Mouse (Mus musculus): ENCODE measurements around the gene Kif16b. TPM values are rescaled to one million over a fixed set of nuclear protein-coding genes. Genes with fewer than 3 reads are reported as not detected.

The Kif16b gene
- polyA plus RNA-seq, 1 experiment from 2014 or later = 4.1 TPM

DNA sequence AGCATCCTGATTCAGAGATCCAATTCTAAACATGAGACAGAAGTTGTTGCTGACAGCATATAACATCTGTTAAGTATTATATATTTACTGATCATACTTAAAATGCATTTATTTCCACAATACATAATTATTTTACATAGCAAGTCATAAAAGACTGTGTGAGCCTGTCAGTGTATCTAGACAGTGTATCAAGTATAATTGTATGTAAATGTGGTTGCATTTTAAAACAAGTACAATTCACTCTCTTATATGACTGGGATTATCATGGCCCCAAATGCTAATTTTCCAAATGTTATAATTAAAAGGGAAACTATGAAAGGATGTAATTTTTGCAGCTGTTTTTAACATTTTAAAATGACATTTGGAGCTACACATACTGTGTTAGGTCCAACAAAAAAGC is 182.3 kb downstream of the Kif16b start:
- Histone ChIP-seq H3K27ac (no peak overlapping the region), H3K4me1 (no peaks in the 10 kb centered on the region), H3K4me3 (no peak overlapping the region), H3K9me3 (replicated peaks) (no peaks in the 10 kb centered on the region), H3K27me3 (no peaks in the 10 kb centered on the region), H3K4me2 (no peak overlapping the region), H3K36me3 (ENCODE audit: poor library complexity, severe bottlenecking) (no peaks in the 10 kb centered on the region), H3K9ac (no peak overlapping the region)
- ATAC-seq = 0 out of 2 replicates have a peak, but pooled peaks have one; percentile 19

- no peak for ATAC-seq
- Histone ChIP-seq H3K9ac (no peak overlapping the region), H3K9me3 (replicated peaks) (no peaks in the 10 kb centered on the region), H3K36me3 (ENCODE audit: poor library complexity, severe bottlenecking) (no peaks in the 10 kb centered on the region), H3K4me2 (no peak overlapping the region), H3K4me3 (no peak overlapping the region), H3K4me1 (no peaks in the 10 kb centered on the region), H3K27me3 (no peaks in the 10 kb centered on the region), H3K27ac (no peak overlapping the region)
- WGBS = 73% methylated on average over 4 of the region's 4 CpGs
Observed at GRCm38 (mm10) chr2:142717591-142717990, 183.7 kb downstream of the Kif16b start.

- Histone ChIP-seq H3K4me2 (no peak overlapping the region), H3K9ac (no peak overlapping the region), H3K36me3 (ENCODE audit: poor library complexity, severe bottlenecking) (peaks cover 10% of the 10 kb centered on the region; the same call in 1 of the 2 replicates), H3K4me1 (no peaks in the 10 kb centered on the region), H3K27me3 (no peaks in the 10 kb centered on the region), H3K4me3 (no peak overlapping the region), H3K9me3 (replicated peaks) (no peaks in the 10 kb centered on the region), H3K27ac (no peak overlapping the region)
- no peak for ATAC-seq
Observed at GRCm38 (mm10) chr2:142715912-142716260, 185.4 kb downstream of the Kif16b start.

DNA sequence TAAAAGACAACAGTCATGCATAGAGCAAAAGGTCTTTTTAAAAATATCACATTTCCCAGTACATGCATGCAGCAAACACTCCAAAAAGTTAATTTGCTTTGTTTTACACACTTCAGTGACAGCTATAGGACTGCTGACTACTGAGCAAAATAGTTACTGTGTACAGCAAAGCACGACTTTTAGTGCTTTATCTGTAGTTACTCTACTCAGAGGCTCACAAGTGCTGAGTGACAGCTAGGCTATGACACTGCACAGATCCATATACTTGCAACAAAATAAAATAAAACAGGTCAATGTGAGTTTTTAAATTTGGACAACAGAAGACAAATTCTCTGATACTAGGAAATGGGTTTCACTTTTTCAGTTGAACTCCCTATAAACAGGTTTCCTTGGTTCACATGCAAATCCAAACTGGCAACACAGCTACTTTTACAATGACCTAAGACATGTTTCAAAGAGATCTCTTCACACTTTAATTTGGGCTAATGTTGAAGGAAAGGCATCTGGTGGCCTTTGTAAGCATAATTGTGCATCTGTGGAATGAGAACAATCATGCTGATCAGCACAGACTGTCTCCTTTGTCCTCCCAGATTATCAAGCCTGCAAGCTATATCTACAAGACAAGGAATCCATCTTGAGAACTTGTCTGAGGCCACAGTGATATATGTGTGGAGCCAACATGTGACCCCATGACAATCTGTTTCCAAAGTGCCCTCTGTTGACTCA is 186.0 kb downstream of the Kif16b start:
- no peaks in the 10 kb centered on the region for H3K27me3 ChIP-seq
- H3K9me3 ChIP-seq (replicated peaks) = no peaks in the 10 kb centered on the region
- H3K27ac ChIP-seq = no peak overlapping the region
- H3K36me3 ChIP-seq (ENCODE audit: poor library complexity, severe bottlenecking) = peaks cover 10% of the 10 kb centered on the region; the same call in 1 of the 2 replicates
- H3K4me3 ChIP-seq = no peak overlapping the region
- no peak overlapping the region for H3K9ac ChIP-seq
- H3K4me2 ChIP-seq = no peak overlapping the region
- H3K4me1 ChIP-seq = no peaks in the 10 kb centered on the region
- WGBS = 64% methylated on average over 1 of the region's 1 CpGs
- ATAC-seq = no peak

DNA sequence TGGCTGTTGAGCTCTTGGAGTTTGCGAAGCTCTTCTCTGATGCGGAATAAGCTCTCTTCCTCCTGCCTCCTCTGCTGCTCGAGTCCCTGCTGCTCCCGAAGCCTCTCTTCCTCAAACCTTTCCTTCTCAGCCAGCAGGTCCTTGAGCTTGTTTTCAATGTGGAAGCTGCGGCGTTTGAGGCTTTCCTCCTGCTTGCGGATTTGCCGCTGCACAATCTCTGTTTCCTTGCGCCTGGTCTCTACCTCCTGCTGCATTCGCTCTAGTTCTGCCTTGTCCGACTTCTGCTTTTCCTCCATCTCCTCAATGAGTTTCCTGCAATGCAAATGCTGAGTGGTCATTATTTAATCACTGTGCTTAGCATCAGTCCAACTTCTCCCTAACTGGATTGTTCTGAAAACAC is 188.6 kb downstream of the Kif16b start:
- no peak for ATAC-seq
- Histone ChIP-seq H3K36me3 (ENCODE audit: poor library complexity, severe bottlenecking) (peaks cover 10% of the 10 kb centered on the region; the same call in 1 of the 2 replicates), H3K9me3 (replicated peaks) (no peaks in the 10 kb centered on the region), H3K9ac (no peak overlapping the region), H3K27ac (no peak overlapping the region), H3K4me1 (no peaks in the 10 kb centered on the region), H3K4me2 (no peak overlapping the region), H3K27me3 (no peaks in the 10 kb centered on the region), H3K4me3 (no peak overlapping the region)
- 83% methylated on average over 11 of the region's 11 CpGs for WGBS

DNA sequence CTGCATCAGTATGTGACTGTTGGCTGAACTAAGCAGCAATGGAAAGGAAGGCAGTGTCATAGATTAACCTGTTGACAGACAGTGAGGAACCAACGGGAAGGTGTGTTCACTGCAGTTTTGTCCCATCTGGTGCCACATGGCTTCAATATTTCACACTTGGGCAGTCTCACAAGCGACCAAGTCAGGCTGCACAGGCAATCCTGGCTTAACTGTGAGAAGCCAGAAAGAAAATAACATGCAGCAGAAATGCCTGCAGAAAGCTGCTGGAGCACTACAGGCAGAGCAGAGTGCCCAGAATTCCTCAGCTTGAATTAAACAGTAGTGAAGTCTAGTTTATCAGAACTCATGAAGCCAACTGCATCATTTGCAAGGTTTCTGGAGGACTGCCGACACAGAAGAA is 192.0 kb downstream of the Kif16b start:
- Histone ChIP-seq H3K4me3 (no peak overlapping the region), H3K9me3 (replicated peaks) (no peaks in the 10 kb centered on the region), H3K27ac (no peak overlapping the region), H3K9ac (no peak overlapping the region), H3K4me2 (no peak overlapping the region), H3K27me3 (no peaks in the 10 kb centered on the region), H3K36me3 (ENCODE audit: poor library complexity, severe bottlenecking) (peaks cover 10% of the 10 kb centered on the region; the same call in 1 of the 2 replicates), H3K4me1 (no peaks in the 10 kb centered on the region)
- ATAC-seq = no peak
- WGBS = 77% methylated on average over 3 of the region's 3 CpGs

DNA sequence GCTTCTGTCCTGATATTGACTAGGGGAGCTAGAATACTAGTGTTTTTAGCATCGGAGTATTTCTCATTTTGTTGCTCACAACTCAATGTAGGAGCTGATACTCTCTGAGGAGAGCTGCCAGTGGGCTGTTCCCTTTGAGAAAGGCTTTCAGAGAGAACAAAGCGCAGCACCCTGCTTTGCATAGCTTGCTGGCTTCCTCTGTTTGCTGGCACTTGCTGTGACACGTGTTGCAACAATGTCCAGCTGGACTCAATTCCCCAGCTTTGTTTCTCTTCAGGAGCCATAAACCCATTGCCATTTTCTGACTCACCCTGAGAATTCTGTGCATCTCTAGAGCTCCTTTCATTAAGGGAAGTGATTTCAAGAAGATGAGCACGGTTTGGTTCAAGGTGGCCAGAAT is 200.6 kb downstream of the Kif16b start:
- peak; percentile 82 for ATAC-seq
- WGBS = 36% methylated on average over 4 of the region's 4 CpGs

GRCm38 (mm10) chr2:142698650-142699049 is 202.7 kb downstream of the Kif16b start:
- Histone ChIP-seq H3K36me3 (ENCODE audit: poor library complexity, severe bottlenecking) (no peaks in the 10 kb centered on the region), H3K4me3 (no peak overlapping the region), H3K27ac (no peak overlapping the region), H3K4me2 (no peak overlapping the region), H3K4me1 (peaks cover 18% of the 10 kb centered on the region), H3K27me3 (no peaks in the 10 kb centered on the region), H3K9me3 (replicated peaks) (no peaks in the 10 kb centered on the region), H3K9ac (no peak overlapping the region)
- peak; percentile 80 for ATAC-seq
- 46% methylated on average over 3 of the region's 3 CpGs for WGBS

More for the DNA sequence above, 200.6 kb downstream of the Kif16b start:
- Histone ChIP-seq H3K27me3 (no peaks in the 10 kb centered on the region), H3K27ac (no peak overlapping the region), H3K4me3 (no peak overlapping the region), H3K36me3 (ENCODE audit: poor library complexity, severe bottlenecking) (no peaks in the 10 kb centered on the region), H3K9me3 (replicated peaks) (no peaks in the 10 kb centered on the region), H3K9ac (no peak overlapping the region), H3K4me1 (peaks cover 18% of the 10 kb centered on the region), H3K4me2 (no peak overlapping the region)

GRCm38 (mm10) chr2:142694936-142695331 is 206.4 kb downstream of the Kif16b start:
- no peak for ATAC-seq
- no peak overlapping the region for H3K27ac ChIP-seq
- 93% methylated on average over 1 of the region's 1 CpGs for WGBS
- no peak overlapping the region for H3K9ac ChIP-seq
- H3K9me3 ChIP-seq (replicated peaks) = no peaks in the 10 kb centered on the region
- H3K4me3 ChIP-seq = no peak overlapping the region
- H3K4me1 ChIP-seq = peaks cover 6% of the 10 kb centered on the region
- H3K27me3 ChIP-seq = no peaks in the 10 kb centered on the region
- no peak overlapping the region for H3K4me2 ChIP-seq
- H3K36me3 ChIP-seq (ENCODE audit: poor library complexity, severe bottlenecking) = no peaks in the 10 kb centered on the region

DNA sequence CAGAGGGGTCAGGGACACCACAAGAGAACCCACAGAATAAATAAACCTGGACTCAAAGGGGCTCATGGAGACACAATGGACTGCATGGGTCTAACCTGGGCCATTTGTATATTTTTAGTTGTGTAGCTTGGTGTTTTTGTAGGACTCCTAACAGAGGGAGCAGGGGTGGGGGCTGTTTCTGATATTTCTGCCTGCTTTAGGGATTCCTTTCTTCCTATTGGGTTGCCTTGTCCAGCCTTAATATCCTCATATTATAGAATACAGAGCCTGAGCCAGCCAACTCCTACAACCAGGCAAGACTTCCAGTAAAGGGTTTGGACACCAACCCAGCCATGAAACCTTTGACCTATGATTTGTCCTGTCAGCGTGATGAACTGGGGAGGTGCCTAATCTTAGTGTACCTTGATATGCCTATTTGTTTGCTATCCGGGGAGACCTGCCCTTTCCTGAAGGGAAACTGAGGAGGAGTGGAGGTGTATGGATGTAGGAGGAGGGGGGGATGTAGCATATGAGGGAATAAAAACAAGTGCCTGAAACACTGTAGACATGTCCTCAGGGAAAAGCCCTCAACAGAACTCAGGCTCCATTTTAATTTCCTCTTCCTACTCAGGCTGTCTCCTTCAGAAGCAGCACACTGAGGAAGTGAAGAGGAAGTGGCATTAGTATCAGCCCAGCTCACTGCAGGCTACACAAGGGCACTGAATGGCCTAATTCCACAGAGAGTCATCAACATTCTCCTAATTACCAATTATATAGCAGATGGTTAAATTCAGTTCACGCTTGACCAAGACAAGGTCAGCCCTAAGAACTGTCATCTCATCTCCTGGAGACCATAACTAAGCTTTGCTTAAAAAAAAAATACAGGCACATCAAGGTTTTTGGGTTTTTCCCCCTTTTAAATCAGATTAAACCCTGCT is 207.1 kb downstream of the Kif16b start:
- no peak for ATAC-seq
- no peak overlapping the region for H3K9ac ChIP-seq
- H3K27me3 ChIP-seq = no peaks in the 10 kb centered on the region
- no peak overlapping the region for H3K27ac ChIP-seq
- no peak overlapping the region for H3K4me3 ChIP-seq
- WGBS = 77% methylated on average over 3 of the region's 3 CpGs
- no peak overlapping the region for H3K4me2 ChIP-seq
- H3K4me1 ChIP-seq = peaks cover 6% of the 10 kb centered on the region
- no peaks in the 10 kb centered on the region for H3K36me3 ChIP-seq (ENCODE audit: poor library complexity, severe bottlenecking)
- no peaks in the 10 kb centered on the region for H3K9me3 ChIP-seq (replicated peaks)

DNA sequence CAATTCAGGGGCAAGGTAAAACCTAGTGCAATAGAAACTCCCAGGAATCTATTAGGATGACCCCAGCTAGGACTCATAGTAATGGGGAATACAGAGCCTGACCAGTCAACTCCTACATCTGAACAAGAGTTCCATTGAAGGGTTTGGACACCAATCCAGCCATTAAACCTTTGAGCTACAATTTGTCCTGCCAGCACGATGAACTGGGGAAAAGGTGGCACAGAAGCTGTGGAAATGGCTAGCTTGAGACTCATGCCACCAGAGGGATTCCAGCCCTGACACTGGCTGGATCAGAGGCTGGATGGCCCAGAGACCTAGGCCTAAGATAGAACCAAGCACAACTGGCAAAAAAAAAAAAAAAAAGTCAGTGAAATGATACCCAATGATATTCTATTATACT is 207.9 kb downstream of the Kif16b start:
- peaks cover 2% of the 10 kb centered on the region for H3K4me1 ChIP-seq
- no peaks in the 10 kb centered on the region for H3K36me3 ChIP-seq (ENCODE audit: poor library complexity, severe bottlenecking)
- H3K9ac ChIP-seq = no peak overlapping the region
- no peak overlapping the region for H3K4me2 ChIP-seq
- no peak overlapping the region for H3K4me3 ChIP-seq
- WGBS = 86% methylated on average over 1 of the region's 1 CpGs
- ATAC-seq = no peak
- no peaks in the 10 kb centered on the region for H3K9me3 ChIP-seq (replicated peaks)
- no peaks in the 10 kb centered on the region for H3K27me3 ChIP-seq
- H3K27ac ChIP-seq = no peak overlapping the region

GRCm38 (mm10) chr2:142689496-142689895 is 211.8 kb downstream of the Kif16b start:
- no peak for ATAC-seq
- Histone ChIP-seq H3K4me1 (no peaks in the 10 kb centered on the region), H3K4me3 (no peak overlapping the region), H3K9me3 (replicated peaks) (no peaks in the 10 kb centered on the region), H3K36me3 (ENCODE audit: poor library complexity, severe bottlenecking) (no peaks in the 10 kb centered on the region), H3K27ac (no peak overlapping the region), H3K4me2 (no peak overlapping the region), H3K27me3 (no peaks in the 10 kb centered on the region), H3K9ac (no peak overlapping the region)
- WGBS = 91% methylated on average over 2 of the region's 2 CpGs

Measured in forebrain, embryonic 13.5 days (tissue).